Mouse (Mus musculus) spleen, postnatal 4 days (tissue): ENCODE results near the gene Tarbp2.

Source experiments
- DNase-seq, 2 experiments: peaks; one replicate each; pipeline ENCODE4 v3.0.0; 2022; ENCODE audit warnings: low spot score in 2 of 2

The Tarbp2 gene

GRCm38 (mm10) chr15:102524892-102525485 is 7.0 kb downstream of the Tarbp2 start, which contains the start of gene Npff:
Gene Npff, minus strand, starts transcription at chr15:102524942.
- peak; percentile 70 to 90 for DNase-seq

GRCm38 (mm10) chr15:102526111-102527002 is 8.4 kb downstream of the Tarbp2 start:
- no peak for DNase-seq

GRCm38 (mm10) chr15:102527936-102528335 is 9.9 kb downstream of the Tarbp2 start:
- no peak for DNase-seq

GRCm38 (mm10) chr15:102528396-102528795 is 10.4 kb downstream of the Tarbp2 start:
- no peak for DNase-seq

GRCm38 (mm10) chr15:102530566-102530965 is 12.6 kb downstream of the Tarbp2 start:
- no peak for DNase-seq

- DNase-seq, result no peak
These were observed 13.6 kb downstream of the Tarbp2 start for GRCm38 (mm10) chr15:102531586-102531985.

- no peak for DNase-seq
These were observed 14.3 kb downstream of the Tarbp2 start for GRCm38 (mm10) chr15:102532106-102532900.

- DNase-seq, result no peak
These were observed 15.9 kb downstream of the Tarbp2 start for GRCm38 (mm10) chr15:102533926-102534325.

GRCm38 (mm10) chr15:102544801-102545200 is 26.8 kb downstream of the Tarbp2 start:
- no peak for DNase-seq

- DNase-seq, result no peak
These were observed 28.3 kb downstream of the Tarbp2 start for GRCm38 (mm10) chr15:102546246-102546645.

- DNase-seq, result no peak
These were observed 28.9 kb downstream of the Tarbp2 start for GRCm38 (mm10) chr15:102546677-102547427.

- DNase-seq, result no peak
These were observed 29.5 kb downstream of the Tarbp2 start for GRCm38 (mm10) chr15:102547478-102547877.

GRCm38 (mm10) chr15:102552599-102552998 is 34.6 kb downstream of the Tarbp2 start:
- DNase-seq, result no peak

- no peak for DNase-seq
These were observed 37.6 kb downstream of the Tarbp2 start for GRCm38 (mm10) chr15:102555581-102555980.

GRCm38 (mm10) chr15:102557580-102557979 is 39.6 kb downstream of the Tarbp2 start:
- DNase-seq, result no peak

- DNase-seq, result peak in 1 of 2 experiments; percentile 12
These were observed 44.5 kb downstream of the Tarbp2 start for GRCm38 (mm10) chr15:102562491-102562890.

- peak in 1 of 2 experiments; percentile 19 for DNase-seq
These were observed 45.1 kb downstream of the Tarbp2 start for GRCm38 (mm10) chr15:102563061-102563460.

GRCm38 (mm10) chr15:102563681-102564080 is 45.7 kb downstream of the Tarbp2 start:
- DNase-seq, result peak in 1 of 2 experiments; percentile 31

GRCm38 (mm10) chr15:102567849-102568248 is 49.9 kb downstream of the Tarbp2 start:
- DNase-seq, result no peak

- DNase-seq, result no peak
These were observed 54.1 kb downstream of the Tarbp2 start for GRCm38 (mm10) chr15:102572081-102572480.
